Comparison of ENCODE assay signal across 9 mouse cellular contexts in the genomic region with DNA sequence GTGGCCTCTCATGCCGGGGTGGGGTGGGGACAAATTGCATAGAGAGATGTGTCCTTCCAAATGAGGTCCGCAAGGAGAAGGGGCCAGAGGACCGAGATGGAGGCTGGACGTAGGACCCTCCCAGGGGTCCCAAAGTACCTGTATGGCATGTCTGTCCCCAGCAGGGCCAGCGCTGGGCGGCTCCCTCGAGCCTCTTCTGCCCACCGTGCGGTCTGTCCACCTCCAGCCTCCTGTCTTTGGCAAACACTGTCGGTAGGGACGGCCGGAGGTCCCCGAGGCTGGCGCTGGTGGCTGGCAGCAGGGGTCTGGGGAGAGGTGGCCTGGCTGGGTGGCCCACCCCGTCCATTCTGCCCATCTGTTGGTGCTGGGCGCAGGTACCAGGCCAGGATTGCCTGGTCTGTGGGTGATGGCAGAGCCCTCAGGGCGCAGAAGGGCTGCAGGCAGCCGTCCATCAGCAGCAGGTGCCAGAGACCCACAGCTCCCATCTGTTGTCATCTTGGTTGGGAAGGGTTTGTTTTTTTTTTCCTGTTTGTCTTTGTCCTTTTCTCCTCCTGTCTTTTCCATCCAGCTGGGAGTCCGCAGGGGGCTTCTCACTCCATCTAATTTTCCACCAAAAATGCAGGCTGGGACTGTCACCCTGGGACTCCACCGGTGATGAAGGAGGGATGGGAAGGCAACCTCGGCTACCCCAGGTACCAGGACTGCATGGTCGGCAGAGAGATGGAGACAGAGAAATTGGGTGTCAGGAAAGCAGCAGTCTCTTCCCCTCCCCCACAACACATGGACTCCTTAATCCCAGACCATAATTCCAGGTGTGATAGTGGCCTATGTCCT. TPM values are rescaled to one million over a fixed set of nuclear protein-coding genes. Genes with fewer than 3 reads are reported as not detected.
DNase-seq lines count a peak whose midpoint lies in the region; ATAC-seq lines count a peak whose summit lies in the region.
"Had no signal": no experiment of that assay in that cellular context is flagged by ENCODE, and none has a peak within 500 bp of the region (broad histone marks: within the 10 kb centered on the region; RNA-seq: fewer than 3 reads in every experiment).

No protein-coding gene starts in this region.

- no peaks in the 10 kb centered on the region for H3K27me3 ChIP-seq in hindbrain, embryonic 16.5 days (replicated peaks; ENCODE audit: control insufficient read depth, insufficient read depth, low read length)
- 0 out of 2 replicates have a peak, but pooled peaks cover 7% of the 10 kb centered on the region for H3K27me3 ChIP-seq in neural tube, embryonic 12.5 days (replicated peaks)

- H3K4me3 ChIP-seq in hindbrain, embryonic 16.5 days (ENCODE audit: low read length), result peak overlapping the region; percentile 3
- H3K4me3 ChIP-seq in neural tube, embryonic 12.5 days, result no peak overlapping the region

- peak overlapping the region; percentile 29 for H3K9ac ChIP-seq in hindbrain, embryonic 16.5 days (ENCODE audit: low read depth, low read length)
- peak overlapping the region; percentile 40; the same call in 1 of the 2 replicates for H3K9ac ChIP-seq in neural tube, embryonic 12.5 days

- H3K4me1 ChIP-seq in hindbrain, embryonic 16.5 days (ENCODE audit: control insufficient read depth, insufficient read depth, low read depth, low read length), result peaks cover 32% of the 10 kb centered on the region
- H3K4me1 ChIP-seq in neural tube, embryonic 12.5 days, result peaks cover 59% of the 10 kb centered on the region

- intact Hi-C loops in left cerebral cortex, postnatal 4 days (cut with DNase I), result no loop called here

- H3K36me3 ChIP-seq in hindbrain, embryonic 16.5 days (ENCODE audit: control insufficient read depth, insufficient read depth, low read length), result peaks cover 13% of the 10 kb centered on the region
- peaks cover 29% of the 10 kb centered on the region; the same call in 1 of the 2 replicates for H3K36me3 ChIP-seq in neural tube, embryonic 12.5 days

- peak; percentile 88 for DNase-seq in left cerebral cortex, postnatal 4 days
- DNase-seq in left cerebral cortex, adult 18-20 months (ENCODE audit: low spot score in 2 of 2), result no peak
- peak; percentile 88 to 93 for DNase-seq in cerebellum, postnatal 14 days
- DNase-seq in B cell, adult 2 months, result no peak
- DNase-seq in frontal cortex, adult 2 months (ENCODE audit: extremely low spot score in 1 of 2, low spot score in 1 of 2), result no peak
- no peak for DNase-seq in frontal cortex, postnatal 10 days (ENCODE audit: low spot score in 2 of 2)

- ATAC-seq in hindbrain, embryonic 16.5 days, result no peak
- ATAC-seq in neural tube, embryonic 12.5 days (ENCODE audit: low FRiP score, low read depth), result no peak

- peak overlapping the region; percentile 81 for H3K27ac ChIP-seq in hindbrain, embryonic 16.5 days (ENCODE audit: low read depth, low read length)
- peak overlapping the region; percentile 37; the same call in 1 of the 2 replicates for H3K27ac ChIP-seq in neural tube, embryonic 12.5 days

- WGBS in hindbrain, embryonic 16.5 days, result 43% methylated on average over 18 of the region's 22 CpGs
- 44% methylated on average over 22 of the region's 22 CpGs for WGBS in neural tube, embryonic 12.5 days

- no peaks in the 10 kb centered on the region for H3K9me3 ChIP-seq in hindbrain, embryonic 16.5 days (ENCODE audit: control insufficient read depth, low read length)
- H3K9me3 ChIP-seq in neural tube, embryonic 12.5 days, result no peaks in the 10 kb centered on the region

- peak overlapping the region; percentile 27 for H3K4me2 ChIP-seq in hindbrain, embryonic 16.5 days (ENCODE audit: low read length)
- peak overlapping the region; percentile 40 for H3K4me2 ChIP-seq in neural tube, embryonic 12.5 days (replicated peaks)

RNA-seq across cellular contexts. Expression of gene Smim24, which starts 7.7 kb away (rescaled TPM):
- 1 to 10 TPM; 1.5 to 2.3 TPM for total RNA-seq in left cerebral cortex, postnatal 4 days (2021)
- total RNA-seq in left cerebral cortex, adult 18-20 months (2021), result 1 to 10 TPM; 1.1 to 1.2 TPM
- 1.6 and 2.3 TPM in 2 replicates for polyA plus RNA-seq in hindbrain, embryonic 16.5 days (2015; fragmentation: Nextera tagmentation; extraction: Ambion mirVana)
- 2.1 and 2.7 TPM in 2 replicates for polyA plus RNA-seq in neural tube, embryonic 12.5 days (2016; fragmentation: Nextera tagmentation; extraction: Ambion mirVana)
- 3.6 and 4.5 TPM in 2 replicates for polyA plus RNA-seq in frontal cortex, adult 2 months (2012; rRNA removed)

RNA-seq across cellular contexts. Expression of gene Gm48552, which starts 11.8 kb away (rescaled TPM):
- 1 to 10 TPM; 2.7 to 5.9 TPM for total RNA-seq in left cerebral cortex, postnatal 4 days (2021)
- total RNA-seq in left cerebral cortex, adult 18-20 months (2021), result 1 to 10 TPM; 2.7 to 2.8 TPM
- 1.5 and 2.2 TPM in 2 replicates for polyA plus RNA-seq in hindbrain, embryonic 16.5 days (2015; fragmentation: Nextera tagmentation; extraction: Ambion mirVana)
- polyA plus RNA-seq in neural tube, embryonic 12.5 days (2016; fragmentation: Nextera tagmentation; extraction: Ambion mirVana), result 2.3 and 2.5 TPM in 2 replicates
- 7.4 and 10.1 TPM in 2 replicates for polyA plus RNA-seq in frontal cortex, adult 2 months (2012; rRNA removed)
- polyA plus RNA-seq: testis, adult 2 months had no signal

RNA-seq across cellular contexts. Expression of gene Gm48551, which starts 16.3 kb away (rescaled TPM):
- 1 to 10 TPM; 3.7 to 4.4 TPM for total RNA-seq in left cerebral cortex, postnatal 4 days (2021)
- total RNA-seq in left cerebral cortex, adult 18-20 months (2021), result 1 to 10 TPM; 3.1 to 3.8 TPM
- polyA plus RNA-seq in hindbrain, embryonic 16.5 days (2015; fragmentation: Nextera tagmentation; extraction: Ambion mirVana), result 7.9 and 9.4 TPM in 2 replicates
- 5.0 and 5.3 TPM in 2 replicates for polyA plus RNA-seq in neural tube, embryonic 12.5 days (2016; fragmentation: Nextera tagmentation; extraction: Ambion mirVana)
- polyA plus RNA-seq in frontal cortex, adult 2 months (2012; rRNA removed), result 6.9 and 8.9 TPM in 2 replicates

RNA-seq across cellular contexts. Expression of gene Dohh, which starts 16.4 kb away (rescaled TPM):
- 10 to 100 TPM; 58.8 to 61.5 TPM for total RNA-seq in left cerebral cortex, postnatal 4 days (2021)
- 10 to 100 TPM; 87.4 to 97.6 TPM for total RNA-seq in left cerebral cortex, adult 18-20 months (2021)
- 99.8 and 108 TPM in 2 replicates for polyA plus RNA-seq in hindbrain, embryonic 16.5 days (2015; fragmentation: Nextera tagmentation; extraction: Ambion mirVana)
- polyA plus RNA-seq in neural tube, embryonic 12.5 days (2016; fragmentation: Nextera tagmentation; extraction: Ambion mirVana), result 75.6 and 77.9 TPM in 2 replicates
- polyA plus RNA-seq in frontal cortex, adult 2 months (2012; rRNA removed), result 92.2 and 105 TPM in 2 replicates

RNA-seq across cellular contexts. Expression of gene Fzr1, which starts 22.3 kb away (rescaled TPM):
- 100 to 1,000 TPM; 109 to 112 TPM for total RNA-seq in left cerebral cortex, postnatal 4 days (2021)
- 10 to 100 TPM; 71.1 to 72.1 TPM for total RNA-seq in left cerebral cortex, adult 18-20 months (2021)
- polyA plus RNA-seq in hindbrain, embryonic 16.5 days (2015; fragmentation: Nextera tagmentation; extraction: Ambion mirVana), result 149 and 156 TPM in 2 replicates
- 136 and 138 TPM in 2 replicates for polyA plus RNA-seq in neural tube, embryonic 12.5 days (2016; fragmentation: Nextera tagmentation; extraction: Ambion mirVana)
- polyA plus RNA-seq in frontal cortex, adult 2 months (2012; rRNA removed), result 66.9 and 71.6 TPM in 2 replicates

Comparison
In these comparisons a context has a peak if more than half of its experiments do, and no peak if none do; other contexts are left out.
1. DNase-seq: peak in left cerebral cortex, postnatal 4 days (single experiment) and cerebellum, postnatal 14 days (2 of 2); none in left cerebral cortex, adult 18-20 months (0 of 2), B cell, adult 2 months (0 of 2), frontal cortex, adult 2 months (0 of 2) and frontal cortex, postnatal 10 days (0 of 2).